Mouse (Mus musculus) kidney, postnatal 14 days (tissue): ENCODE measurements at regions not wholly inside any gene's neighbourhood (a gene's known extent, or its start where the extent isn't known, plus 50 kb on each side); places are given as distances from the start of the nearest gene placed in this dataset.
A peak's percentile ranks its signal among the peaks of the same experiment; 100 is the strongest.

Source experiments
- DNase-seq: peaks from one replicate; pipeline ENCODE4 v3.0.0; 2022; ENCODE audit warnings: mixed read lengths

GRCm38 (mm10) chr4:84805431-84805830 lies 78.7 kb upstream of the Cntln start:
- no peak for DNase-seq

DNA sequence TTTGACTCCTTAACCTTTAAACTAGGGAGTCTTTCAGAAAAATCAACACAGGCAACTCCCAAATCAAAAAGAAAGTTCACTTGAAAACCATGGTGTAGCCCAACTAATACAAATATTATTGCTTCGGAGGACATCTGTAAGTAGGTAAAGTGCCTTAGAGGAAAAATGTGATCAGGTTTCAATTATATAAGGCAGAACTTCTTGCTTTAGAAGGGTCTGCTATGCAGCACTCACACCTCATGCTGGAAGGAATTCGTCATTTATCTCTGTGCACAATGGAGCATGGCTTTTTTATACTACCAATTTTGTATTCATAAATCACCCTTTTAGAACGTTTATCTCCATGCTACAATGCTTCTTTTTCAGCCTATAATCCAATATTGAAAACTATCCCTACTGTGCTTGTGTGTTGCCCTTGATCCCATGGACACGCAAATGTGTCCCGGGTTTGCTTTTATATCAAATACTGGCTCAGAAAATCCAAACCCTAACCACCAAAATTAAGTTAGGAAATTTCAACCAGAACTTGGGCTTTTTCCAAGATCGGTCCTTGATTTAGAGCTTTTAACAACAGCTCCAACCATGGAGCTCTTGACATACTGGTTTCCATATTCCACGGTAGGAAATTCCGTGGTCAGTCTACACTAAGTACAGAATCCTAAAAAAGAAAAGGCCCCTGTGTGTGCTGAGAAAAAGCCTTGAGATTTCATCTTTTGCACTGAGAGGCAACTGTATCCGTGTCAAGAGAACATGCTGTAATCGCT lies 90.8 kb upstream of the Cntln start:
- no peak for DNase-seq

- no peak for DNase-seq
These were observed 97.5 kb upstream of the Cntln start for GRCm38 (mm10) chr4:84786583-84786982.

GRCm38 (mm10) chr4:84768161-84768560 lies 93.1 kb upstream of the Bnc2 start:
- peak; percentile 71 for DNase-seq

- no peak for DNase-seq
These were observed 91.8 kb upstream of the Bnc2 start for GRCm38 (mm10) chr4:84766708-84767425.

DNA sequence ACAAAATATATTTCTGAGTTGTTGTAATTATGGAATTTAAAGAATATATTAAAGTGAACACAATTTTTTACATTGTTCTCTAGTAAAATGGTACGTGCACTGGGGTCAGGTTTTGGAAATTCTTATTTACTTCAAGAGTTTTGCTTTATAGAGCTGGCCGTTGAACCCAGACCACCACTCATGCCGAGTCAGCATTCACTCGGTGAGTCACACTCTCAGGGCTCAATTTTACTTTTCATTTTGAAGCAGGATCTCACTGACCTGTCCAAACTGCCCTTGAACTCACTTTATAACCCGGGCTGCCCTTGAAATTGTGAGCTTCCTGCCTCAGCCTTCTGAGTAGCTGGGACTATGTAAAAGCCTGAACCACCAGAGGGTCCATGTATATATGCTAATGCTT lies 82.1 kb upstream of the Bnc2 start:
- no peak for DNase-seq

- DNase-seq = peak; percentile 13
These were observed 77.6 kb upstream of the Bnc2 start for GRCm38 (mm10) chr4:84752613-84753185.

- DNase-seq = no peak
These were observed 66.2 kb upstream of the Bnc2 start for GRCm38 (mm10) chr4:84741301-84741700.

- no peak for DNase-seq
These were observed 65.7 kb upstream of the Bnc2 start for GRCm38 (mm10) chr4:84740816-84741215.
